Mouse (Mus musculus): ENCODE measurements around the gene Gipc2. TPM values are rescaled to one million over a fixed set of nuclear protein-coding genes. Genes with fewer than 3 reads are reported as not detected.
"Not testable (repeated sequence)": the region's sequence is repeated elsewhere in the genome, so short reads cannot be mapped to it uniquely, and the experiment has no call there.

Gene Gipc2
- polyA plus RNA-seq, 1 experiment from 2014 or later = 16.2 TPM

DNA sequence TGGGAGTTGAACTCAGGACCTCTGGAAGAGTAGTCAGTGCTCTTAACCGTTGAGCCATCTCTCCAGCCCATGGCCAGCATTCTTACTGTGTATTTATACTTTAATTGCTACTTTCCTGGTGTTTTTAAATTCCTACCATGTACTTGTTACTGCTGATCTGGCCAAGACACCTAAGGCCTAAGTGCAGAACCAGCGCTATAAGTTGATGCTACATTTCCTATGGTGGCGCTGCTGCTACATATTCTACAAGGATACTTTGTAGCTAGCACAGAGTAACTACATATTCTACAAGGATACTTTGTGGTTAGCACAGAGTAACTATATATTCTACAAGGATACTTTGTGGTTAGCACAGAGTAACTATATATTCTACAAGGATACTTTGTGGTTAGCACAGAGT lies 26.7 kb downstream of the Gipc2 start:
- 95% methylated on average over 3 of the region's 3 CpGs for WGBS
- not testable (repeated sequence) for H3K4me2 ChIP-seq (ENCODE audit: low read length); ATAC-seq; H3K4me3 ChIP-seq (ENCODE audit: low read depth, low read length); H3K4me1 ChIP-seq (ENCODE audit: control insufficient read depth, insufficient read depth, low read length); H3K9ac ChIP-seq (ENCODE audit: low read depth, low read length); H3K9me3 ChIP-seq (replicated peaks; ENCODE audit: control insufficient read depth, low read length, poor library complexity, severe bottlenecking); H3K27me3 ChIP-seq (ENCODE audit: control insufficient read depth, insufficient read depth, low read depth, low read length); H3K27ac ChIP-seq (ENCODE audit: low read length); H3K36me3 ChIP-seq (ENCODE audit: control insufficient read depth, insufficient read depth, low read length)

DNA sequence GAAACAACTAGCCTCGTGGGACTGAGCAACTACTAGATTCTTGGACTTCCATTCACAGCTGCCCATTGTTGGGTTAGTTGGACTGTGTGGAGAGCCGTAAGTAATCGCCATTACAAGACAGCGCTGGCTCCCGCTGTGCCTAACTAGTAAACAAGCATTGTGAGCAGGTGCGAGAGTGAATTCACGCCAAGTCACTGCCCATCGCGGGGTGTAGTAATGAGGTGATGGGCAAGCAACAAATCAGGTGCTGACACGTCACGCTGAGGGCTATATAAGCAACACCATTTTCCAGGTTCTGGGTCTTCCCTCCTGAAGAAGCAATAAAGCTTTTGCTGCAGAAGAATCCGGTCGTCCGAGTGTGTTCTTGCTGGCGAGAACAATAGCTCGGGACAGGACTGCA lies 29.9 kb downstream of the Gipc2 start:
- H3K27me3 ChIP-seq (ENCODE audit: control insufficient read depth, insufficient read depth, low read depth, low read length); H3K9ac ChIP-seq (ENCODE audit: low read depth, low read length); H3K9me3 ChIP-seq (replicated peaks; ENCODE audit: control insufficient read depth, low read length, poor library complexity, severe bottlenecking); H3K27ac ChIP-seq (ENCODE audit: low read length); H3K4me2 ChIP-seq (ENCODE audit: low read length); H3K36me3 ChIP-seq (ENCODE audit: control insufficient read depth, insufficient read depth, low read length); H3K4me1 ChIP-seq (ENCODE audit: control insufficient read depth, insufficient read depth, low read length); ATAC-seq; H3K4me3 ChIP-seq (ENCODE audit: low read depth, low read length): not testable (repeated sequence)
- WGBS = 90% methylated on average over 16 of the region's 16 CpGs

DNA sequence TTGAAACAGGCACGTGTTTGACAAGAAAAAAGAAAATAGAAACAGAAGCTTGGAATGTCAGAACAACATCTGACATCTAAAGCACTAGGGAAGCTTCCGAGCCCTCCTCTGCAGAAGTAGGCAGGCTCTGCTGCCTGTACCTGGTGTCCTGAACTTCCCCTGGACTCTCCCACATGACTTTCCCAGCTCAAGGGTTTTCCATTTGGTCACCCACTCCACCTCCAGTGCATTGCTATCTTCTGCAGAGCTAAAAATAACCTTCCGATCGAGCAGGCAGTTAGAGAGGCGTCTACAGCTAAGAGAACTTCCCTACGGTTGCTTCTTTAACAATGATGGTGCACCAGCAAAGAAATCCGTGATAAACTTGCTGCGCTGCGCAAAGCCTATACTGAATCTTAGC lies 32.4 kb downstream of the Gipc2 start:
- no peak overlapping the region for H3K4me3 ChIP-seq (ENCODE audit: low read depth, low read length)
- no peak overlapping the region for H3K4me2 ChIP-seq (ENCODE audit: low read length)
- no peaks in the 10 kb centered on the region for H3K4me1 ChIP-seq (ENCODE audit: control insufficient read depth, insufficient read depth, low read length)
- H3K36me3 ChIP-seq (ENCODE audit: control insufficient read depth, insufficient read depth, low read length) = no peaks in the 10 kb centered on the region
- no peaks in the 10 kb centered on the region for H3K9me3 ChIP-seq (replicated peaks; ENCODE audit: control insufficient read depth, low read length, poor library complexity, severe bottlenecking)
- no peak overlapping the region for H3K9ac ChIP-seq (ENCODE audit: low read depth, low read length)
- H3K27ac ChIP-seq (ENCODE audit: low read length) = no peak overlapping the region
- 85% methylated on average over 9 of the region's 9 CpGs for WGBS
- no peak for ATAC-seq
- H3K27me3 ChIP-seq (ENCODE audit: control insufficient read depth, insufficient read depth, low read depth, low read length) = no peaks in the 10 kb centered on the region

DNA sequence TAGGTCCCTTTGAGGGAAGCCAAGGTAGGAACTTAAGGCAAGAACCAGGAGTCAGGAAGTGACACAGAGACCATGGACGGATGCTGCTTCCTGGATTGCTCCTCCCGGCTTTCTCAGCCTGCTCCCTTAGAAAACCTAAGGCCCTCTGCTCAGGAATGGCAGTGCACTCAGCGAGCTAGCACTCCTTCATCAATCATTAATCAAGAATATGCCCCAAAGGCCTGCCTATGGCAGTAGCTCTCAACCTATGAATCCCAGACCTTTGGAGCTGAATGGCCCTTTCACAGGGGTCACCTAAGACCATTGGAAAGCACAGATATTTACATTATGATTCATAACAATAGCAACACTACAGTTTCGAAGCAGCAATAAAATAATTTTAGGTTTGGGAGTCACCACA lies 35.1 kb downstream of the Gipc2 start:
- no peak for ATAC-seq
- Histone ChIP-seq H3K4me3 (ENCODE audit: low read depth, low read length) (no peak overlapping the region), H3K27me3 (ENCODE audit: control insufficient read depth, insufficient read depth, low read depth, low read length) (no peaks in the 10 kb centered on the region), H3K4me2 (ENCODE audit: low read length) (no peak overlapping the region), H3K4me1 (ENCODE audit: control insufficient read depth, insufficient read depth, low read length) (no peaks in the 10 kb centered on the region), H3K27ac (ENCODE audit: low read length) (no peak overlapping the region), H3K9me3 (replicated peaks; ENCODE audit: control insufficient read depth, low read length, poor library complexity, severe bottlenecking) (no peaks in the 10 kb centered on the region), H3K9ac (ENCODE audit: low read depth, low read length) (no peak overlapping the region), H3K36me3 (ENCODE audit: control insufficient read depth, insufficient read depth, low read length) (no peaks in the 10 kb centered on the region)
- 80% methylated on average over 4 of the region's 4 CpGs for WGBS

DNA sequence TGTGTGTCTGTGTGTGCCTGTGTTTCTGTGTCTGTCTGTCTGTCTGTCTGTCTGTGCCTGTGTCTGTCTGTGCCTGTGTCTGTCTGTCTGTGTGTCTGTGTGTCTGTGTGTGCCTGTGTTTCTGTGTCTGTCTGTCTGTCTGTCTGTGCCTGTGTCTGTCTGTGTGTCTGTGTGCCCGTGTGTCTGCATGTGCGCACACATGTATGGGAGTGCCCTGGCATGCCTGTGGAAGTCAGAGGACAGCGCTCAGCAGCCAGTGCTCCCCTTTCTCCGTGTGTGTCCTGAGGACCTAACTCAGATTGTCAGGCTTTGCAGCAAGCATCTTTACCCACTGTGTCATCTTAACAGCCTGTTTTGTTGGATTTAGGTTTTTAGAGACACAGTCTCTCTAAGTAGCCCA lies 36.6 kb downstream of the Gipc2 start:
- WGBS = 97% methylated on average over 4 of the region's 4 CpGs
- not testable (repeated sequence) for H3K27ac ChIP-seq (ENCODE audit: low read length); H3K4me1 ChIP-seq (ENCODE audit: control insufficient read depth, insufficient read depth, low read length); H3K27me3 ChIP-seq (ENCODE audit: control insufficient read depth, insufficient read depth, low read depth, low read length); H3K36me3 ChIP-seq (ENCODE audit: control insufficient read depth, insufficient read depth, low read length); H3K4me3 ChIP-seq (ENCODE audit: low read depth, low read length); H3K4me2 ChIP-seq (ENCODE audit: low read length); H3K9ac ChIP-seq (ENCODE audit: low read depth, low read length); ATAC-seq; H3K9me3 ChIP-seq (replicated peaks; ENCODE audit: control insufficient read depth, low read length, poor library complexity, severe bottlenecking)

DNA sequence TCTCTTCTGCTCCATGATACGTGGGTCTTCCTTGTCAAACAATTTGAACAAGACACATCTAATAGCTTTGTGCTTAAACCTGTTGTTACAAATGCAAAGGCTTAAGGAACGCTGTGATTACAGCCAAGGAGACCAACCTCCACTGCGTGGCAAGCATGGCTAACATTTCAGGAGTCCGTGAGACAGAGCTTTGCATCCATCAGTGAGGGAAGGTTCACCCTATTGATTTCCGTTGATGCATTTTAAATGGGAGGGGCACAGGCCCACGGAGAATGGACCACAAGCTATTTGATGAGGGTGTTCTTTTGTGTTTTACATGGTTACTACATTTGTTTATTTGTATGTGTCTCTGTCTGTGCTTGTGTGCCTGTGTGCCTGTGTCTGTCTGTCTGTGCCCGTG lies 37.4 kb downstream of the Gipc2 start:
- H3K27ac ChIP-seq (ENCODE audit: low read length) = no peak overlapping the region
- 73% methylated on average over 7 of the region's 7 CpGs for WGBS

DNA sequence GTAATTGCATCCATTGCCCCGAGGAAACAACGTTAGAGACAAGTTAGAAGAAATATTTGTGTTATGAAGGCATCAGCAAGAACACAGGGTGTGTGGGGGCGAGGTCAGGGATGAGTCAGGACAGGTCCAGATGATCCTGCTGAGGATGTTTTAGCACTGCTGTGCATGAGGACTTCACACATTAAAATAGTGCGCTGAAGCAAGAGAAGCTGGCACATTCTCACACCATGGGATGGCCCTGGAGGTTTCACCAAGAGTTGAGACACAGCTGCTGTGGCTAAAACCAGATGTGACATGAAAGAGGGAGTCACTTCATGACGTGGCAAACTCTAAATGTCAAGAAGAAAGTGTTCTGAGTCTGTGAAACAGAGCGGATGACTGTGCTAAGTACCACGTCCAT lies 38.9 kb downstream of the Gipc2 start:
- 80% methylated on average over 7 of the region's 7 CpGs for WGBS
- no peak overlapping the region for H3K4me3 ChIP-seq (ENCODE audit: low read depth, low read length)
- no peaks in the 10 kb centered on the region for H3K4me1 ChIP-seq (ENCODE audit: control insufficient read depth, insufficient read depth, low read length)
- no peaks in the 10 kb centered on the region for H3K27me3 ChIP-seq (ENCODE audit: control insufficient read depth, insufficient read depth, low read depth, low read length)
- no peak for ATAC-seq
- H3K4me2 ChIP-seq (ENCODE audit: low read length) = no peak overlapping the region
- no peak overlapping the region for H3K27ac ChIP-seq (ENCODE audit: low read length)
- no peaks in the 10 kb centered on the region for H3K9me3 ChIP-seq (replicated peaks; ENCODE audit: control insufficient read depth, low read length, poor library complexity, severe bottlenecking)
- no peak overlapping the region for H3K9ac ChIP-seq (ENCODE audit: low read depth, low read length)
- no peaks in the 10 kb centered on the region for H3K36me3 ChIP-seq (ENCODE audit: control insufficient read depth, insufficient read depth, low read length)

More for the DNA sequence above, 37.4 kb downstream of the Gipc2 start:
- no peak overlapping the region for H3K4me2 ChIP-seq (ENCODE audit: low read length)
- H3K27me3 ChIP-seq (ENCODE audit: control insufficient read depth, insufficient read depth, low read depth, low read length) = no peaks in the 10 kb centered on the region
- H3K4me3 ChIP-seq (ENCODE audit: low read depth, low read length) = no peak overlapping the region
- H3K9ac ChIP-seq (ENCODE audit: low read depth, low read length) = no peak overlapping the region
- H3K36me3 ChIP-seq (ENCODE audit: control insufficient read depth, insufficient read depth, low read length) = no peaks in the 10 kb centered on the region
- ATAC-seq = no peak
- H3K4me1 ChIP-seq (ENCODE audit: control insufficient read depth, insufficient read depth, low read length) = no peaks in the 10 kb centered on the region
- H3K9me3 ChIP-seq (replicated peaks; ENCODE audit: control insufficient read depth, low read length, poor library complexity, severe bottlenecking) = no peaks in the 10 kb centered on the region

DNA sequence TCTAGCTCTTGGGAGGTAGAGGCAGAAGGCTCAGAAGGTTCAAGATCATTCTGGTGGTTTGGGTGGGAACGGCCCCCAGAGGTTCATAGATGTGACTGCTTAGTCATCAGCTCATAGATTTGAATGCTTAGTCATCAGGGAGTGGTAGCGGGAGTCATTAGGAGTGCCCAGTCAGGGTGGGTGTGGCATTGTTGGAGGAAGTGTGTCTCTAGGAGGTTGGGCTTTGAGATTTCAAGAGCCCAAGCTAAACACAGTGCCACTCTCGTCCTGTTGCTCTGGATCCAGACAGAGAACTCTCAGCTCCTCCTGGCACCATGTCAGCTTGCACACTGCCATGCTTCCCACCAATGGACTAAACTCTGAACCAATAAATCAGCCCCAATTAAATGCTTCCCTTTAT lies 43.3 kb downstream of the Gipc2 start:
- no peak for ATAC-seq
- Histone ChIP-seq H3K27me3 (ENCODE audit: control insufficient read depth, insufficient read depth, low read depth, low read length) (no peaks in the 10 kb centered on the region), H3K36me3 (ENCODE audit: control insufficient read depth, insufficient read depth, low read length) (no peaks in the 10 kb centered on the region), H3K4me1 (ENCODE audit: control insufficient read depth, insufficient read depth, low read length) (no peaks in the 10 kb centered on the region), H3K27ac (ENCODE audit: low read length) (no peak overlapping the region), H3K4me2 (ENCODE audit: low read length) (no peak overlapping the region), H3K4me3 (ENCODE audit: low read depth, low read length) (no peak overlapping the region), H3K9me3 (replicated peaks; ENCODE audit: control insufficient read depth, low read length, poor library complexity, severe bottlenecking) (no peaks in the 10 kb centered on the region), H3K9ac (ENCODE audit: low read depth, low read length) (no peak overlapping the region)
- WGBS = 71% methylated on average over 3 of the region's 3 CpGs

DNA sequence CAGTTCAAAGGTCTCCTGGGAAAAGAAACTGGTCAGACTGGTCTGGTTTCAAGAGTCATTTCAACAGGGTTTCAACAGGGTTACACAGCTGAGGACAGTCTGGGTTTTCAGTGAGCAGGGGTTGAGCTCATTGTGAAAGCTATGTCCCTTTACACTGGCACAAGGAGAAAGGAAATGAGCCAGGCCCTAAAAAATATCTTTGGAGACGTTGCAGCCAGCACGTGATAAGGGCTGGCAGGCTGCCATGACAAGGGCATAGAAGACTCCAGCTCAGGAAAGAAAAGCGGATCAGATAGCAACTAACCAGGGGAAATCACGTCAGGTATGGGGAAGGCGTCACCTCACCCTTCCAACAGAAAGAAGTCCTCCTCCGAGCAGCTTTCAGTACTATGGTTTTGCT lies 43.9 kb downstream of the Gipc2 start:
- no peak overlapping the region for H3K4me2 ChIP-seq (ENCODE audit: low read length)
- H3K9me3 ChIP-seq (replicated peaks; ENCODE audit: control insufficient read depth, low read length, poor library complexity, severe bottlenecking) = no peaks in the 10 kb centered on the region
- H3K36me3 ChIP-seq (ENCODE audit: control insufficient read depth, insufficient read depth, low read length) = no peaks in the 10 kb centered on the region
- no peaks in the 10 kb centered on the region for H3K4me1 ChIP-seq (ENCODE audit: control insufficient read depth, insufficient read depth, low read length)
- H3K4me3 ChIP-seq (ENCODE audit: low read depth, low read length) = no peak overlapping the region
- H3K27ac ChIP-seq (ENCODE audit: low read length) = no peak overlapping the region
- H3K27me3 ChIP-seq (ENCODE audit: control insufficient read depth, insufficient read depth, low read depth, low read length) = no peaks in the 10 kb centered on the region
- ATAC-seq = no peak
- H3K9ac ChIP-seq (ENCODE audit: low read depth, low read length) = no peak overlapping the region
- 70% methylated on average over 6 of the region's 6 CpGs for WGBS

All from midbrain, embryonic 16.5 days (tissue).